Mouse (Mus musculus): ENCODE measurements around the gene Twsg1. TPM values are rescaled to one million over a fixed set of nuclear protein-coding genes. Genes with fewer than 3 reads are reported as not detected.

The Twsg1 gene
- polyA plus RNA-seq, 1 experiment from 2014 or later = 87.5 TPM

DNA sequence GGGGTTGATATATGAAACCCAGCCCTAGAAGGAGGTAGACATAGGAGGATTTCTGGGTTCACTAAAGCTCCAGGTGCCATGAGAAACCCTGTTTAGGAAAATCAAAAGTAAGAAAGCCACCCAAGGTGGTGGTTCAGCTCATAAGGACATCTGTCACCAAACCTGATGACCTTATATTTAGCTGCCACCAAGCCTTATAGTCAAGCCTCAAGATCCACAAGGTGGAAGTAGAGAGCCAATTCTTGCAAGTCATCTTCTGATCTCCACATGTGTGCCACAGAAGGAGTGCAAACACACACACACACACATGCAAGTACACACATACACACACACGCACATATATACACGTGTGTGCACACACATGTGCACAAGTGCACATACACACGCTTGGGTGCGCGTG lies 1.1 kb upstream of the Twsg1 start:
- Histone ChIP-seq H3K4me3 (no peak overlapping the region), H3K9me3 (no peaks in the 10 kb centered on the region), H3K27me3 (ENCODE audit: poor library complexity, severe bottlenecking) (no peaks in the 10 kb centered on the region), H3K36me3 (replicated peaks) (peaks cover 23% of the 10 kb centered on the region), H3K27ac (no peak overlapping the region), H3K4me1 (peaks cover 20% of the 10 kb centered on the region)
- no peak for DNase-seq (ENCODE audit: extremely low spot score, low spot score)
- 86% methylated on average over 5 of the region's 5 CpGs for WGBS

DNA sequence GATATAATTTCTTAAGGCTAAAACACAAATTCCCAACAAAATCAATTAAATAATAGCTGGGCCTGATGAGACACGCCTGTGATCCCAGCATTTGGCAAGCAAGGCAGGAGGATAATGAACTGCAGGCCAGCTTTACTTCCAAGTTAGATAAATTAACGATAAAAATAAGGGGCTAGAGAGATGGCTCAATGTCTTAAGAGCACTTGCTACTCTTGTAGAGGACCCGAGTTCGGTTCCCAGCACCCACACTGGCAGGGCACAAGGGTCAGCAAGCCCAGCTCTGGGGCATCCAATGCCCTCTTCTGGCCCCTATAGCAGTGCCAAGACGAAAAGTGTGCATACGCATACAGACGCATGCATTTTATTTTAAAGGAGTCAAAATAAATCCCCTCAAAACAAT lies 843 bp downstream of the Twsg1 start:
- Histone ChIP-seq H3K27me3 (ENCODE audit: poor library complexity, severe bottlenecking) (no peaks in the 10 kb centered on the region), H3K36me3 (replicated peaks) (peaks cover 42% of the 10 kb centered on the region), H3K4me3 (peak overlapping the region; percentile 95), H3K27ac (peak overlapping the region; percentile 97), H3K9me3 (no peaks in the 10 kb centered on the region), H3K4me1 (peaks cover 18% of the 10 kb centered on the region)
- 44% methylated on average over 7 of the region's 7 CpGs for WGBS
- DNase-seq (ENCODE audit: extremely low spot score, low spot score) = no peak

DNA sequence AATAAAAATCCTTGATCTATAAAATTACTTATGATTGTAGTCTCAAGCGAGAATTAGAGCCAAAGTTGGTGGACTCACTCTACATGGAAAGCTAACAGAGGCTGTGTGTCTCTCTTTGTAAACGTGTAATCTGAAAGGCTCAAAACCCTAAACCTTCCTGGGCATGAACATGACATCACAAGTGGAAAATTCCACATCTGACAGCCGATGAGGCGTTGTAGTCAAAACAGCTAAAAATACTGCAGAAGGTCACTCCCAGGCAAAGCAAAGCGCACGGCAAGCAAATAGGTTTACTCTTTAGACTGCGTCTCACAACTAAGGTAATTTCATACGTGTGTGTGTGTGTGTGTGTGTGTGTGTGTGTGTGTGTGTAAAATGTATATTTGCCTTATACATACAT lies 3.7 kb downstream of the Twsg1 start:
- H3K27ac ChIP-seq = no peak overlapping the region
- H3K4me3 ChIP-seq = no peak overlapping the region
- peaks cover 18% of the 10 kb centered on the region for H3K4me1 ChIP-seq
- WGBS = 95% methylated on average over 8 of the region's 8 CpGs
- H3K9me3 ChIP-seq = no peaks in the 10 kb centered on the region
- H3K27me3 ChIP-seq (ENCODE audit: poor library complexity, severe bottlenecking) = no peaks in the 10 kb centered on the region
- H3K36me3 ChIP-seq (replicated peaks) = peaks cover 60% of the 10 kb centered on the region
- no peak for DNase-seq (ENCODE audit: extremely low spot score, low spot score)

DNA sequence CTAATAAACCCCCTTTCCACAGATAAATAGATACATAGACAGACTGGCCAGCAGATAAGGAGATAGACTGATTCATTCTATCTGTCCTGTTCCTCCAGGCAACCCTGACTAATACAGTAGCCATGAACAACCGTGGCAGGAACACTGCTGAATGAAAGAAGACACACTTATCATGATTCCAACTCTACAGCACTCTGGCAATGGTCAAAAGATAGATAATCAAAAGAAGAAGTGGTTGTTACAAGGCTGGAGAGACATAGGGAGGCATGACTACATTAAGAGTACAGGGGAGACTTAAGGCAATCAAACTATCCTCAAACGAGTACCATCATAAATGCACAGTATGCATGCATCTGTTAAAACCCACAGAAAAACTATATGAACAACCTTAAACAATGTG lies 5.6 kb downstream of the Twsg1 start:
- no peak overlapping the region for H3K27ac ChIP-seq
- H3K4me3 ChIP-seq = no peak overlapping the region
- H3K4me1 ChIP-seq = peaks cover 12% of the 10 kb centered on the region
- H3K9me3 ChIP-seq = no peaks in the 10 kb centered on the region
- H3K36me3 ChIP-seq (replicated peaks) = peaks cover 66% of the 10 kb centered on the region
- H3K27me3 ChIP-seq (ENCODE audit: poor library complexity, severe bottlenecking) = no peaks in the 10 kb centered on the region
- DNase-seq (ENCODE audit: extremely low spot score, low spot score) = no peak
- 95% methylated on average over 2 of the region's 2 CpGs for WGBS

DNA sequence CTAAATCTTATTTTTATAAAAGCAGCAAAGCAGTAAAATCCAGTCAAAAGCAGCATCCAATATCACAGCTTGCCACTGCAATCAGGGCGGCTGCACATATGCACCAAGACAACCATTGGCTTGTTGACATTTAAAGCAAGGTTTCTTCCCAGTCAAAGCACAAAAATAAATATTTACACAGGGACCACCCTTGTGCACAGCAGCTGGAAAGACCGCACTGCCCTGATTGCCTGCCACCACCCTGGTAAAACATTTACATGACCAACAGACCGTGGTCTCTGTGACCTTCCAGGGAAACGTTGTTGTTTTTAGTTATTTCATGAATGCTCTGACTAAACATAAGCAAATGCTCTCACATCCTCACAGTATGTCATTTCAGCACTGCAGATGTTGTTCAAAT lies 8.6 kb downstream of the Twsg1 start:
- Histone ChIP-seq H3K36me3 (replicated peaks) (peaks cover 61% of the 10 kb centered on the region), H3K27me3 (ENCODE audit: poor library complexity, severe bottlenecking) (no peaks in the 10 kb centered on the region), H3K4me1 (no peaks in the 10 kb centered on the region), H3K27ac (no peak overlapping the region), H3K9me3 (no peaks in the 10 kb centered on the region), H3K4me3 (no peak overlapping the region)
- 85% methylated on average over 4 of the region's 4 CpGs for WGBS
- no peak for DNase-seq (ENCODE audit: extremely low spot score, low spot score)

DNA sequence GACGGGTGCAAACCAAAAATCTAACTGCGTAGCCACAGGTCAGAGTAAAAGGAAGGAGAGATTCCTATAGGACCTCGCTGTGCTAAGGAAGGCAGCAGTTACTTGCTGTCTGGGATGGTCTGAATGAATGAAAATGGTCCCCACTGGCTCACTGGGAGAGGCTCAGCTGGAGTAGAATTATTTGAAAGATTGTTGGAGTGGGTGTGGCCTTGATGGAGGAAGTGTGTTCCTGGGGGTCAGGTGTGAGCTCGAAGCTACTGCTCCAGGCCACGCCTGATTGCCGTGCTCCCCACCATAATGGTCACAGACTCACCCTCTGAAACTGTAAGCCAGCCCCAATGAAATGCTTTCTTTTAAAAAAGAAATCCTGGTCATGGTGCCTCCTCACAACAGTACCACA lies 9.8 kb downstream of the Twsg1 start:
- H3K9me3 ChIP-seq = no peaks in the 10 kb centered on the region
- DNase-seq (ENCODE audit: extremely low spot score, low spot score) = no peak
- H3K27ac ChIP-seq = no peak overlapping the region
- no peaks in the 10 kb centered on the region for H3K27me3 ChIP-seq (ENCODE audit: poor library complexity, severe bottlenecking)
- H3K4me1 ChIP-seq = no peaks in the 10 kb centered on the region
- 90% methylated on average over 6 of the region's 6 CpGs for WGBS
- no peak overlapping the region for H3K4me3 ChIP-seq
- H3K36me3 ChIP-seq (replicated peaks) = peaks cover 61% of the 10 kb centered on the region

DNA sequence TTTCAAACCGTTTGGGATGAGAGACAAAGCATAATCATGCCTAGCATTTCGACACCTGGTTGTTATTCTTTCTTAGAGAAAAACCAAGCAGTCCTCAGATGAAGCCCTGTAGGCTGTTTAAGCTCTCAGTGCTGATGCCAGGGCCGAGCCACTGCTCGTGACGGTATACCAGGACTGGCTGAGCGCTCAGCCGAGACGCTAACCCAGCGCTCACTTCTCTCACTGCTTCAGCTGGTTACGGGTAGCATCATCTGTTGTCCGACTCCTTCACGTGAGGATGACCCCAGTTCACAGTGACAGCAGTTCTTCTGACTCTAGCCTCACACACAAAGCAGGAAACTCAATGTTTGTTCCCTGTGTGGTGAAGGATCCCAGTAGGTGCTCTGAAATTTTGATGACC lies 10.8 kb downstream of the Twsg1 start:
- 92% methylated on average over 12 of the region's 12 CpGs for WGBS
- no peak for DNase-seq (ENCODE audit: extremely low spot score, low spot score)
- Histone ChIP-seq H3K27ac (no peak overlapping the region), H3K27me3 (ENCODE audit: poor library complexity, severe bottlenecking) (no peaks in the 10 kb centered on the region), H3K4me1 (no peaks in the 10 kb centered on the region), H3K36me3 (replicated peaks) (peaks cover 60% of the 10 kb centered on the region), H3K4me3 (no peak overlapping the region), H3K9me3 (no peaks in the 10 kb centered on the region)

DNA sequence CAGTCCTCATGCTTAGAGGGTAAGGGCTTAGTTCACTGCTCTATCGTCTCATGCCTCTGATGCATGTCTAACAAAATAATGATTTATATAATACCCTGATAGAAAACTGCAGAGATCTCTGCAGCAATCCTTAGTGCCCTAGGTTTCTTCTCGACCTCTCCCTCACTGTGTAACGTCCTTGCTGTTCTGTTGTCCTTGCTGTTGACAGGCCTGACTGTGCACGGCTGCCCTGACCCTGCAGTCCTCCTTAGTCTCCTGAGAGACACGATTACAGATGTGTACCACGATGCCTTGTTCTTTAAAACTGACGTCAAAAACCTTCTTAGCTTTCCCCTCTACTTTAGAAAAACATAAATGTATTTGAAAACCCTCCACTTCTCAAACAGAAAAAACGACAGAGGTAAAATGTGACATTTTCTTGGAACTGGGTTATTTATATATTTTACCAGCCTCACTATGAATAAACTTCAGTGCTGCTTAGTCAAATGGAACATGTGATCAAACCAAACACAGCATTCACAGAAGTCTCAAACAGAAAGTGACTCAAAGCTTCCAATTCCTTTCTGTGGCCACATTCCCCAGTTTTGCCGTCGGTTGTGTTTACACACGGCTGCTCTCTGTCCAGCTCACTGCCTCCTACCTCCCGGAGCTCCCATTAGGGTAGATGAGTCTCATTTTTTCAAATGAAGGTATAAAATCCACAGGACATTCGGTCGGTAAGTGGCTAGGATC lies 11.4 kb downstream of the Twsg1 start:
- Histone ChIP-seq H3K36me3 (replicated peaks) (peaks cover 61% of the 10 kb centered on the region), H3K27me3 (ENCODE audit: poor library complexity, severe bottlenecking) (no peaks in the 10 kb centered on the region), H3K27ac (no peak overlapping the region), H3K9me3 (no peaks in the 10 kb centered on the region), H3K4me1 (no peaks in the 10 kb centered on the region), H3K4me3 (no peak overlapping the region)
- 87% methylated on average over 14 of the region's 14 CpGs for WGBS
- no peak for DNase-seq (ENCODE audit: extremely low spot score, low spot score)

DNA sequence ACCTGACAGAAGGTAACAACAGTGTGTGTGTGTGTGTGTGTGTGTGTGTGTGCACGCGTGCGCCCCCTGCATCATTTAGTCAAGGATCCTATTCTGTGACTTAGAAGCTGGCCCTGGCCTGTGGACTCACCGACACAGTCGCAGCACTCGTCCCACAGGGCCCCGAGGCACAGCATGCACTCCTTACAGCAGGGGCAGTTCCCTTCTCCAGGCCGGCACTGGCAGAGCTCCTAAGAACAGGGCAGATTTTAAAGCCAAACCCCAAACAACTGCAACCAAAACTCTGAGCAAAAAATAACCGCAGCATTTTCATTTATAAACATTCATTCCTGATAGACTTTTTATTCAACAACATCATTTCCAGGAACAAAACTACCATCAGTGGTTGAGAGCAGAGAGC lies 13.4 kb downstream of the Twsg1 start:
- no peak for DNase-seq (ENCODE audit: extremely low spot score, low spot score)
- H3K27ac ChIP-seq = no peak overlapping the region
- 95% methylated on average over 9 of the region's 9 CpGs for WGBS
- peaks cover 67% of the 10 kb centered on the region for H3K36me3 ChIP-seq (replicated peaks)
- no peak overlapping the region for H3K4me3 ChIP-seq
- H3K4me1 ChIP-seq = no peaks in the 10 kb centered on the region
- H3K27me3 ChIP-seq (ENCODE audit: poor library complexity, severe bottlenecking) = no peaks in the 10 kb centered on the region
- H3K9me3 ChIP-seq = no peaks in the 10 kb centered on the region

DNA sequence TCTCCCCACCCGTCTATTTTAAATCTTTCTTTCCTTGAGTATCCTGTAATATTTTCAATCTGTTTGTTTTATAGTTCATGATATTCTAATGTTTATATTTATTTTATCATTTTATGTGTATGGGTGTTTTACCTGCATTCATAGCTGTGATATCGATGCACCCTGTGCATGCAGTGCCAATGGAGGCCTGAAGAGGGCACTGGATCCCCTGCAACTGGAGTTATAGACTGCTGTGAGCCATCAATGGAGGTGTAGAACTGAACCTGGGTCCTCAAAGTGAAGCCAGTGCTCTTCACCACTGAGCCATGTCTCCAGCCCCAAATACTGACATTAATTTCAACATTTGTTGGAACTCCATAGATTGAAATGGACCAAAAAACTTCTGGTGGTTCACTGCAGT lies 17.3 kb downstream of the Twsg1 start:
- no peaks in the 10 kb centered on the region for H3K27me3 ChIP-seq (ENCODE audit: poor library complexity, severe bottlenecking)
- 92% methylated on average over 2 of the region's 2 CpGs for WGBS
- H3K9me3 ChIP-seq = no peaks in the 10 kb centered on the region
- H3K4me1 ChIP-seq = peaks cover 10% of the 10 kb centered on the region
- H3K27ac ChIP-seq = no peak overlapping the region
- peaks cover 75% of the 10 kb centered on the region for H3K36me3 ChIP-seq (replicated peaks)
- DNase-seq (ENCODE audit: extremely low spot score, low spot score) = no peak
- no peak overlapping the region for H3K4me3 ChIP-seq

DNA sequence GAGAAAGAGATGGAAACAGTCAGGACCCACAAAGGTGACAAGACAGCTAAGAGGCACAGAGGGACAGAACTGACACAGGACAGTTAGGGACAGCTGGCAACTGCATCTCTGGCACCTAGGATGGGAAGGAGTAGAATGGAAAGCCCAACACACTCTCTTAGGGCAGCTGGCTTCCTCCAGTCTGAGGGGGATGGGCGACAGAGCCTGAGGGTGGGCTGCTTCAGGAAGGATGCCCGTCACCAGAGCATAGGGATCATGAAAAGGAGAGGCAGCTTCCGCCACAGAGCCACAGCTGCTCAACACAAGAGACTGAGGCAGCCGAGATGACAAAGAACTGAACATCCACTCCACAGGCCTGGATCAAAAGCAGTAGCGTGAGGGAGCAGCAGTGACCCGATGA lies 19.5 kb downstream of the Twsg1 start:
- no peaks in the 10 kb centered on the region for H3K9me3 ChIP-seq
- no peak overlapping the region for H3K4me3 ChIP-seq
- peak overlapping the region; percentile 72 for H3K27ac ChIP-seq
- H3K27me3 ChIP-seq (ENCODE audit: poor library complexity, severe bottlenecking) = no peaks in the 10 kb centered on the region
- whole genome bisulfite sequencing = 52% methylated on average over 6 of the region's 6 CpGs
- H3K36me3 ChIP-seq (replicated peaks) = peaks cover 81% of the 10 kb centered on the region
- peaks cover 10% of the 10 kb centered on the region for H3K4me1 ChIP-seq
- no peak for DNase-seq (ENCODE audit: extremely low spot score, low spot score)

DNA sequence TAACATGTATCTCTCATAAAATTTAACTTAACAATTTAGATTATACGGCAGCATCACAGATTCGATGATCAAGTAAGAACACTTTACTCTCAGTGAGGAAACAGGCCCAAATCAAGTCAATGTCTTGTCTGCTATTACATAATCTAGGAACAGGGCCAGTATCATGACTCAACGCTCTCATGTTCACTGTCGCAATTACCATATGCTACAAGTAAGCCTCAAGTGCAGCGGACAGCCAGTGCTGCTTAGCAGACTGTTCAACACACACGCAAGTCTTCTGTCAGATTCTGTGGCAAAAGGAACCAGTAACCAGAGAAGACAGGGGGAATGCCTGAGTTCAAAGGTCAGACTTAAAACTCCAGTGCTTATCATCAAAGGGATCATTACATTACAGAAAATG lies 20.1 kb downstream of the Twsg1 start:
- H3K27me3 ChIP-seq (ENCODE audit: poor library complexity, severe bottlenecking) = no peaks in the 10 kb centered on the region
- no peak overlapping the region for H3K4me3 ChIP-seq
- no peak for DNase-seq (ENCODE audit: extremely low spot score, low spot score)
- peak overlapping the region; percentile 72; the same call in 1 of the 2 replicates for H3K27ac ChIP-seq
- WGBS = 88% methylated on average over 6 of the region's 6 CpGs
- no peaks in the 10 kb centered on the region for H3K9me3 ChIP-seq
- peaks cover 10% of the 10 kb centered on the region for H3K4me1 ChIP-seq
- H3K36me3 ChIP-seq (replicated peaks) = peaks cover 81% of the 10 kb centered on the region

DNA sequence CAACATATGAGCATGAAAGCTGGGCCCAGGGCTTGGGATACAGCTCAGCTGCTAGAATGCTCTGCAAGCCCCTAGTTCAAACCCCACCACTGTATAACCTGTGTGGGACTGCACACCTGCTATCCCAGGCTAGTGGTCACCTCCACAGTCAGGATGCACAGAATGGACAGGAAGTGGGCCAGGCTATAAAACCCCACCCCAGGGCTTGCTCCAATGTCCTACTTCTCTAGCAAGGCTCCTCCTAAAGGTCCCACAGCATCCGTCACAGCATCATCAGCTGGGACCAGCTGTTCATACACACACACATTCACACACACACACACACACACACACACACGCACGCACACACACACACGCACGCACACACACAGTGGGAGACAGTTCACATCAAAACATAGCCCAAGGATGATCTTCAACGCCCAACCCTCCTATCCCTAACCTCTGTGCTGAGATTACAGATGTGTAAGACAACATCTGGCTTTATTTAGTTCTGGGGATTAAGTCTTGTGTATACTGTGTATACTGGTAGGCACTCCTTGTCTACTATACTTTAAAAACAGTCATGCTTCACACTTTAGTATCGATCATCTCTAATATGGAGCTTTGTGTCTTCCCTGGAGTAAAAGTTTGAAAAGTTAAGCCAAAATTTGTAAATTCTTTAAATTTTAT lies 20.7 kb downstream of the Twsg1 start:
- DNase-seq (ENCODE audit: extremely low spot score, low spot score) = no peak
- peaks cover 10% of the 10 kb centered on the region for H3K4me1 ChIP-seq
- no peak overlapping the region for H3K4me3 ChIP-seq
- H3K27ac ChIP-seq = no peak overlapping the region
- H3K9me3 ChIP-seq = no peaks in the 10 kb centered on the region
- H3K27me3 ChIP-seq (ENCODE audit: poor library complexity, severe bottlenecking) = no peaks in the 10 kb centered on the region
- H3K36me3 ChIP-seq (replicated peaks) = peaks cover 81% of the 10 kb centered on the region
- WGBS = 83% methylated on average over 7 of the region's 7 CpGs

Measured in forebrain, embryonic 10.5 days (tissue).